Mouse (Mus musculus): ENCODE measurements around the gene Ifit3b. TPM values are rescaled to one million over a fixed set of nuclear protein-coding genes. Genes with fewer than 3 reads are reported as not detected.
"Not testable (repeated sequence)": the region's sequence is repeated elsewhere in the genome, so short reads cannot be mapped to it uniquely, and the experiment has no call there.

Ifit3b gene
- total and polyA plus RNA-seq, 3 experiments: not detected

- Histone ChIP-seq H3K4me3 (ENCODE audit: low read depth, low read length) (no peak overlapping the region), H3K9me3 (replicated peaks) (no peaks in the 10 kb centered on the region), H3K36me3 (replicated peaks) (no peaks in the 10 kb centered on the region), H3K27me3 (ENCODE audit: insufficient read depth, low read length) (peaks cover 3% of the 10 kb centered on the region), H3K4me1 (ENCODE audit: insufficient read depth, low read depth, low read length) (no peaks in the 10 kb centered on the region)
- TF ChIP-seq GATA2 (IDR thresholded peaks at IDR 0.05; ENCODE audit: borderline replicate concordance, low read depth, low read length): no peak
- TF ChIP-seq TAL1 (conservative IDR thresholded peaks at IDR 0.05; ENCODE audit: low read depth, low read length): no peak
- no peak for TF ChIP-seq GATA1 (IDR thresholded peaks at IDR 0.05; ENCODE audit: borderline replicate concordance, low read length)
- no peak for TF ChIP-seq CTCF (IDR thresholded peaks at IDR 0.05; ENCODE audit: low read depth, low read length)
- TF ChIP-seq POLR2AphosphoS5 (IDR thresholded peaks at IDR 0.05; ENCODE audit: insufficient replicate concordance, low read depth, low read length): no peak
- DNase-seq (ENCODE audit: low spot score): no peak
- no peak for ATAC-seq (ENCODE audit: extremely low read depth, insufficient number of reproducible peaks, low FRiP score, poor library complexity, severe bottlenecking)
Measured at GRCm38 (mm10) chr19:34571080-34571479, 36.7 kb upstream of the Ifit3b start.

DNA sequence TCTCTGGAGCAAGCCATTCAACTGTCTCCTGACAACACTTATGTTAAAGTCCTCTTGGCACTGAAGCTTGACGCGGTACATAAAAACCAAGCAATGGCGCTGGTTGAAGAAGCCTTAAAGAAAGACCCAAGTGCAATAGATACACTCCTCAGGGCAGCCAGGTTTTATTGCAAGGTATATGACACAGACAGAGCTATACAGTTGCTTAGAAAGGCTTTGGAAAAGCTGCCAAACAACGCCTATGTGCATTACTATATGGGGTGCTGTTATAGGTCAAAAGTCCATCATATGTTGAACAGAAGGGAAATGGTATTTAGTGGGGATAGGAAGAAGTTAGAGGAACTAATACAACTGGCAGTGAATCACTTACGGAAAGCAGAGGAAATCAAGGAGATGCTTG is 34.1 kb upstream of the Ifit3b start:
- ATAC-seq (ENCODE audit: extremely low read depth, insufficient number of reproducible peaks, low FRiP score, poor library complexity, severe bottlenecking): no peak
- no peaks in the 10 kb centered on the region for H3K36me3 ChIP-seq (replicated peaks)

DNA sequence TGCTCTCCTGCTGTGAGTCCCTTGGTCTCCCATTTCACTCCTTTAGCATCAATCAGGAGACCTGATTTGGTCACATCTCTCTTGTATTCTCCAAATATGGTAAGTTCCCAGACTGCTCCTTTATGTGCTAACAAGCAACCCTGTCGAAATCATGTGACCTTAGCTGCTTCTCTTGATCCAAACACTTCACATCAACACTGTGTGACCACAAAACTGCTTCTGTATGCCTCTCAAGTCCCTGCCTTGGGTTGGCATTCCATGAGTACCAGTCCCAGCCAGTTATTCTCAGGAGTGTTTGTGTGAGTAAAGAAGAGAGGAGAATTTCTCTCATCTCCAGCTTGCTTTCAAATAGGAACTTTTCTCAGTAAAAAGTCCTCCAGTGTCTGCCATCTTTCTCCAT is 30.6 kb upstream of the Ifit3b start:
- no peak for TF ChIP-seq CTCF (IDR thresholded peaks at IDR 0.05; ENCODE audit: low read depth, low read length)
- no peak for TF ChIP-seq TAL1 (conservative IDR thresholded peaks at IDR 0.05; ENCODE audit: low read depth, low read length)
- no peak for TF ChIP-seq GATA1 (IDR thresholded peaks at IDR 0.05; ENCODE audit: borderline replicate concordance, low read length)
- no peak for TF ChIP-seq GATA2 (IDR thresholded peaks at IDR 0.05; ENCODE audit: borderline replicate concordance, low read depth, low read length)
- TF ChIP-seq POLR2AphosphoS5 (IDR thresholded peaks at IDR 0.05; ENCODE audit: insufficient replicate concordance, low read depth, low read length): no peak
- H3K36me3 ChIP-seq (replicated peaks): no peaks in the 10 kb centered on the region
- H3K27me3 ChIP-seq (ENCODE audit: insufficient read depth, low read length): no peaks in the 10 kb centered on the region; the same call in none of the 2 replicates
- H3K9me3 ChIP-seq (replicated peaks): no peaks in the 10 kb centered on the region
- H3K4me3 ChIP-seq (ENCODE audit: low read depth, low read length): no peak overlapping the region
- H3K4me1 ChIP-seq (ENCODE audit: insufficient read depth, low read depth, low read length): no peaks in the 10 kb centered on the region
- no peak for ATAC-seq (ENCODE audit: extremely low read depth, insufficient number of reproducible peaks, low FRiP score, poor library complexity, severe bottlenecking)
- DNase-seq (ENCODE audit: low spot score): no peak

More for the DNA sequence above, 34.1 kb upstream of the Ifit3b start:
- TF ChIP-seq CTCF (IDR thresholded peaks at IDR 0.05; ENCODE audit: low read depth, low read length): no peak
- TF ChIP-seq GATA1 (IDR thresholded peaks at IDR 0.05; ENCODE audit: borderline replicate concordance, low read length): no peak
- no peak for TF ChIP-seq TAL1 (conservative IDR thresholded peaks at IDR 0.05; ENCODE audit: low read depth, low read length)
- TF ChIP-seq POLR2AphosphoS5 (IDR thresholded peaks at IDR 0.05; ENCODE audit: insufficient replicate concordance, low read depth, low read length): no peak
- no peak for TF ChIP-seq GATA2 (IDR thresholded peaks at IDR 0.05; ENCODE audit: borderline replicate concordance, low read depth, low read length)
- no peak for DNase-seq (ENCODE audit: low spot score)
- no peaks in the 10 kb centered on the region for H3K4me1 ChIP-seq (ENCODE audit: insufficient read depth, low read depth, low read length)
- peaks cover 3% of the 10 kb centered on the region for H3K27me3 ChIP-seq (ENCODE audit: insufficient read depth, low read length)
- H3K4me3 ChIP-seq (ENCODE audit: low read depth, low read length): no peak overlapping the region
- no peaks in the 10 kb centered on the region for H3K9me3 ChIP-seq (replicated peaks)

DNA sequence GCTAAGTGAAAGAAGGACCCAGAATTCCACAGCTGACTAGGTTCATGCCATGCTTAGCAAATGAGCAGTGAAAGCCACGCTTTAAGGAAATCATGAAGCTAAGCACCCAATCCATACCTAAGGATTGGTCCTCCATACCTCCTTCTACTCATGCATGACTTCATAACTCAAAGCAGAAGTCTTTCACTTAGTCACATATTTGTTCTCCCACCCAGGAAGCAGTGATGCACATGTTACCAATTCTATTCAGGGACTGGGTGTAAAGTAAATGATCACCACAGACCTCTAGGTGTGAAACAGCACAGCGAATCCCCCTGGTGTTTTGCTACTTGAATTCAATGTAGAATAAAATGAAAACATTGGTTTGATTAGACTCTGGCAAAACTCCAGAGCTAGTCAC is 25.1 kb upstream of the Ifit3b start:
- not testable (repeated sequence) for DNase-seq (ENCODE audit: low spot score); H3K36me3 ChIP-seq (replicated peaks); H3K9me3 ChIP-seq (replicated peaks); ATAC-seq (ENCODE audit: extremely low read depth, insufficient number of reproducible peaks, low FRiP score, poor library complexity, severe bottlenecking); H3K4me1 ChIP-seq (ENCODE audit: insufficient read depth, low read depth, low read length); H3K4me3 ChIP-seq (ENCODE audit: low read depth, low read length); H3K27me3 ChIP-seq (ENCODE audit: insufficient read depth, low read length)

GRCm38 (mm10) chr19:34583126-34583766 is 24.5 kb upstream of the Ifit3b start, which contains the start of gene Ifit3:
TSS of gene Ifit3 (plus strand) at chr19:34583531.
- not testable (repeated sequence) for H3K36me3 ChIP-seq (replicated peaks); H3K4me3 ChIP-seq (ENCODE audit: low read depth, low read length); H3K4me1 ChIP-seq (ENCODE audit: insufficient read depth, low read depth, low read length); DNase-seq (ENCODE audit: low spot score); H3K9me3 ChIP-seq (replicated peaks); ATAC-seq (ENCODE audit: extremely low read depth, insufficient number of reproducible peaks, low FRiP score, poor library complexity, severe bottlenecking); H3K27me3 ChIP-seq (ENCODE audit: insufficient read depth, low read length)

DNA sequence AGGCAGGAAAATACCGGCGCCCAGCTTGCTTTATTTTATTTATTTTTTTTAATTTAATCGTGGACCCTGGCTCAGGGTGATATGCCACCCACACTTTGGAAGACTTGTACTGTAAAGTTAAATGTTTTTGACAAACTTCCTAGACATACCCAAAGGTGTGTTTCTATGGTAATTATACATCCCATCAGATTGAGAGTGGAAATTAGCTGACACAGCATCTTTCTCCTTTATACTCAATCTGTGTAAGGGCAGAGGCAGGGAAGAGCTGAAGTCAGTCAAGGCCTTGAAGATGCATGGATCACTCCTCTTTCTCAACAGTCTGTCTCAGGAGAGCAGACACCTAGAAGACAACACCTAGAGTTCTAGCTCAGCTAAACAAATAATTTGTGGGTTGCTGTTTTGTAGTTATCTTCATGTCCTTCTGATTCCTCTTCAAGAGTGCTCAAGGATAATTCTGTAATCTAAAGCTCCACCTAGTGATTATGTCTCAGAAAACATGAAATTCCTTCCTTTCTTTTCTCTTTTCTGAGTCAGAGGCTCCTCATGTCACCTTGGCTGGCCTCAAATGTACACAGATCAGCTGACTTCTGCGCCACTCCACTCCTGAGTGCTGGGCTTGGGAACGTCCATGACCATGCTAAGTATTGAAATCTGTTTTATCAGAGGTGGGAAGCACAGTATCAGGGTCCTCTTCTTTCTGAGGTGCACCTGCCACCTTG is 21.9 kb upstream of the Ifit3b start:
- not testable (repeated sequence) for H3K27me3 ChIP-seq (ENCODE audit: insufficient read depth, low read length); H3K9me3 ChIP-seq (replicated peaks); H3K36me3 ChIP-seq (replicated peaks); H3K4me1 ChIP-seq (ENCODE audit: insufficient read depth, low read depth, low read length); ATAC-seq (ENCODE audit: extremely low read depth, insufficient number of reproducible peaks, low FRiP score, poor library complexity, severe bottlenecking); H3K4me3 ChIP-seq (ENCODE audit: low read depth, low read length); DNase-seq (ENCODE audit: low spot score)

DNA sequence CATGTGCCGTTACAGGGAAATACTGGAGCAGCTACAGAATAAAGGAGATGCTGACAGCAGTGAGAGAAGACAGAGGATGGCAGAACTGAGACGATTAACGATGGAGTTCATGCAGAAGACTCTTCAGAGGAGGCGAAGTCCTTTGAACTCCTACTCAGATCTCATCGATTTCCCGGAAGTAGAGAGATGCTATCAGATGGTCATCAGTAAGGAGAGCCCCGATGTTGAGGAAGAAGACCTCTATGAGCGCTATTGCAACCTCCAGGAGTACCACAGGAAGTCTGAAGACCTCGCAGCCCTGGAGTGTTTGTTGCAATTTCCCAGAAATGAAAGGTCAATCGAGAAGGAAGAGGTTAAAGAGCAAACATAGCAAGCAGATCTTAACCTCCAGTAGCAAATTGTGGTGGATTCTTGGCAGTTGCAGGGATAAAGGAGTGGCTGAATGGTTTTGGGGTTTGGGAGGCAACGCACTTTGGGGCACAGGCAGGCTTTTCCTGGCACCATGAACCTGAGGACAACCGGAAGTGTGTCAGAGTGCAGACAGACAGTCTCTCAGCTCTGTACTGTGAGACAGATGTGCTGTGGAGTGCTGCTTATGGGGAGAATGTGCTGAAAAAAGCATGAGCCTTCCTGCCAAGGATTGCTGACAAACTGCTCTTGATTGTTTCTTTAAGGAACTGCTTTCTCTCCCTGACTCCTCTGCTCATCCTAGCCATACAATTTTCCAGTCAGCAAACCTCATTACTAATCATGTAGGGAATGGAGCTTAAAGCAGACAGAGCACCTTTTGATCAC is 19.7 kb upstream of the Ifit3b start:
- H3K9me3 ChIP-seq (replicated peaks); H3K4me3 ChIP-seq (ENCODE audit: low read depth, low read length); H3K4me1 ChIP-seq (ENCODE audit: insufficient read depth, low read depth, low read length); H3K36me3 ChIP-seq (replicated peaks); H3K27me3 ChIP-seq (ENCODE audit: insufficient read depth, low read length); ATAC-seq (ENCODE audit: extremely low read depth, insufficient number of reproducible peaks, low FRiP score, poor library complexity, severe bottlenecking); DNase-seq (ENCODE audit: low spot score): not testable (repeated sequence)

All from G1E (cell line).